Mouse (Mus musculus) B cell, adult 2 months (primary cell): ENCODE data around the gene Ppp1r16b.

Source experiments
- DNase-seq, 2 experiments: peaks; one replicate each; pipeline ENCODE4 v3.0.0; 2022

Gene Ppp1r16b

DNA sequence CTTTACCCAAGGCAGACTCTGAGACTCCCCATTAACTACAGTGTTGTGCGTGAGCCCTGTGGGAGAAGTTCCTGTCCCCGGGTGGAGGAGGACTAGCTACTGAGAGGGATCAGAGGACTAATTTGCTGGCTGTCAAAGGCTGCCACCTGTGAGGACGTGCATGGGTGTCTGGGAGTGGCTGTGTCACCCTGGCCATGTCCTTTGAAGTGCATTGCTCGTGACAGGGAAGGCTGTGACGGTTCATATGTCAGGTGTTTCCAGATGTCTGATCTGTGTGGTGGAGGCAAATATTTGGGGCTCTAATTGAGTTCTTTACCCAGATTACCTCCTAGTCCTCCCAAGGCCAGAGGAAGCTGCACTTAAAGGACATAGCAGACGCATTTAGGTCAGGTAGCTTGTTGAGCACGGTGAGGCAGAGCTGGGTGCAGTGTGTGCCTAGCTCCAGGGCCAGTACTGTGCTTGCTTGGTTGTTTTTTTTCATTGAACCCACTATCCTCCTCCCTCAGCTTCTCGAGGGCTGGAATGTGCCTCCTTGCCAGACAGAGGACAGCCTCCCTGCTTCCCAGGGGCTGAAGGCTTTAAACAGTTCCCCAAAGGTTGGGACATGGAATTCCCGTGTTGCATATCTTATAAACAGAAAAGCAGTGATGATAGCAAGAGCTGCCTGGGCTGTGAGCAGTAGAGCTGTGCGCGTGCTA lies 106.0 kb downstream of the Ppp1r16b start:
- no peak for DNase-seq

DNA sequence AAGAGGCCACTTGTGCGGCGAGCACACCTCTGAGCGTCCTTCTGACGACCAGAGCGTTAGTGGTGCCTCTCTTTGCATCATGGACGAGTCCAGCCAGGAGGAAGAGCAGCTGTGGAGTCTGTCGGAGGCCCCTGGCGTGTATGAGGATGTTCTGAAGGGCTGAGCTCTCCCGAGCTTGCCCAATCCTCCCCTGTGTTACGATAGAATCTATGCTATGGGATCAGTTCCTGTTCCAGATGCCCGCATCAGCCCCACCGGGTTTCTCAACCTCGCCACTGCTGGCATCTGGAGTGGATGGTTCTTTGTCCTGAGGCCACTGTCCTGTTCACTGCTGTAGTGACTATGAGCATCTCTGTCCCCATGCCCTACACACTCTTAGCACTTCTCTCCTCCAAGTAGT lies 107.6 kb downstream of the Ppp1r16b start:
- DNase-seq: no peak

DNA sequence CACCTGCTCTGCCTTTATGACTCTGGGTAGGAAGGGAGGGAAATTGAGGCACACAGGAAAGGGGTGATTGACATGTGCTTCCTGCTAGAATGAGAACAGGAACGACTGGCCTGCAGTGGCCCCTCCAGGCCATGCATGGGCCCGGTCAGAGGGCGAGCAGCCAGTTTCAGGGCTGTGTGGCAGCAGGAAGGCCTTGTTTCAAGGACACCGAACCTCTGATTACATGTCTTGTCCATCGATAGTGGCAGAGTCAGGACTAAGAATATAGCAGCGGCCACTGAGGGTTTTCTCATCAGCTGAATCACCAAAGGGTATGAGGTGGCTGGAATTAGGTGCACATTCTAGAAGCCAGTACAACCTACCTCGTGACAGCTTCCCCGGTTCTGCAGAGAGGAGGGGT lies 109.7 kb downstream of the Ppp1r16b start:
- DNase-seq: no peak

DNA sequence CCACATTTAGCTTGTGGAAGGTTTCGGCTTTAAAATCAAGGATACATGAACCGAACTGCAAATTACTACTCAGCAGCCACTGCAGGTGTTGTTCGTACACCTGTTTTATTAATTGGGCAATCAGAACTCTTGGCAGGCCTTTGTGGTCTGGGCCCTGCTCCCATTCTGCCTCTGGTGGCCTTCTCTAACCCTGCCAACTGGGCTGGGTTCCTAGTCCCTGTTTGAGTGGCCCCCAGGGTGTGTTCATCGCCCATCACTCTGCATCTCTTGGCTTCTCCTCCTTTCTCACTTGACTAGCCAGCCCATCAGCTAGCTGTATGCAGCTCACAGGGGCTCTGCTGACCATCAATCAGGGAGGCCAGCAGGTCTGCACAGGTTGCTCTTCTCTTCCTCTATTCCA lies 111.5 kb downstream of the Ppp1r16b start:
- no peak for DNase-seq

DNA sequence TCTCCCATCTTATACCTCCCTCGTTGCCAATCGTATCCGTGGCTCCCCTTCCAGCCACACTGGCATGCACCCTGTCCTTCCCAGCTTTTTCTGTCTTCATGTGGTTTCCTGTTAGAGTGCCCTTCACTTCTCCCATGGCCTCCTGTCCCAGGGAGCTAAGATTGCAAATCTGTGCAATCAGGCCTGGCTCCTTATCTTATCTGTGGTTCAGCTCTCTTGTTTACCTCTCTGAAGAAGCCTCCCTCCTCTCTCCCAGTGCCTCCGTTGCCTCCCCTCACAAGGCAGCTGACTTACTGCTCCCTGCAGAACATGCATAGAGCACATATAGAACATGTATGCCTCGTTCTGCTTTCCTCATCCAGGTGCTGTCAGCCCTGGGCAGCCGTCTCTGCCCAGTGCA lies 112.3 kb downstream of the Ppp1r16b start:
- DNase-seq: no peak

DNA sequence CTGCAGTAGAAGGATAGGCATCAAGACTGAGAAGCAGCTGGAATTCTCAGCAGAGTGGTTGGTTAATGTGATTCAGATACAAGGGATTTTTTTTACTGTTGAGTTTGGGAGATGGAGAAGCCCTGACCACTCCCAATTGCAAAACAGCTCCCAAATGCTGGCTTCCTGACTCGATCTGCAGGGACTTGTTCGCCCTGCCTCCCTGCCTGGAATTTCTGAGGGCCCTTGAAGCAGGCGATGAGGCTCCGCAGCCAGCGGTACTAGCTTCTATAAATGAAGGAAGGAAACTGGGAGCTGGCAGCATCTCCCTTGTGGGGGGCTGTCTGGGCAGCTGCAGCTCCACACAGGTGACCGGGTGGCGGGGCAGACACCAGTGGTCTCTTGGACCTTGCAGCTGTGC lies 113.2 kb downstream of the Ppp1r16b start:
- no peak for DNase-seq

DNA sequence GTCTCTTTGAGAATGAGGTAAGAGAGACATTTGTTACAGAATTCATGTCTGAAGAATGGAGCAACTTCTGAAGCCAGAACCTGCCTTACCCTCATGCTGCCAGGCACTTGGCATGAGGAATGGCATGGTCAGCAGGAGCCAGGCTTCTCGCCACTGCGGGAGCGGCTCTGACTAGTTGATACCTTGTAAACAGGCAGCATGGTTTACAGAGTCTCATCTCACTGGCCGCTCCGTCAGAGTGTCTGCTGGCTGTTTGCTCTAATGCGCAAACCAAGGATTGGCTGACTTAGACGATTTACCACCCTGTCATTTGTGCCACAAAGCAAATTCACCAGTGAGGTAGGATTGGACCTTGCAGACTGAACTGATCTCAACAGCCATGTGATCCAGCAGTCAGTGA lies 115.9 kb downstream of the Ppp1r16b start:
- no peak for DNase-seq

DNA sequence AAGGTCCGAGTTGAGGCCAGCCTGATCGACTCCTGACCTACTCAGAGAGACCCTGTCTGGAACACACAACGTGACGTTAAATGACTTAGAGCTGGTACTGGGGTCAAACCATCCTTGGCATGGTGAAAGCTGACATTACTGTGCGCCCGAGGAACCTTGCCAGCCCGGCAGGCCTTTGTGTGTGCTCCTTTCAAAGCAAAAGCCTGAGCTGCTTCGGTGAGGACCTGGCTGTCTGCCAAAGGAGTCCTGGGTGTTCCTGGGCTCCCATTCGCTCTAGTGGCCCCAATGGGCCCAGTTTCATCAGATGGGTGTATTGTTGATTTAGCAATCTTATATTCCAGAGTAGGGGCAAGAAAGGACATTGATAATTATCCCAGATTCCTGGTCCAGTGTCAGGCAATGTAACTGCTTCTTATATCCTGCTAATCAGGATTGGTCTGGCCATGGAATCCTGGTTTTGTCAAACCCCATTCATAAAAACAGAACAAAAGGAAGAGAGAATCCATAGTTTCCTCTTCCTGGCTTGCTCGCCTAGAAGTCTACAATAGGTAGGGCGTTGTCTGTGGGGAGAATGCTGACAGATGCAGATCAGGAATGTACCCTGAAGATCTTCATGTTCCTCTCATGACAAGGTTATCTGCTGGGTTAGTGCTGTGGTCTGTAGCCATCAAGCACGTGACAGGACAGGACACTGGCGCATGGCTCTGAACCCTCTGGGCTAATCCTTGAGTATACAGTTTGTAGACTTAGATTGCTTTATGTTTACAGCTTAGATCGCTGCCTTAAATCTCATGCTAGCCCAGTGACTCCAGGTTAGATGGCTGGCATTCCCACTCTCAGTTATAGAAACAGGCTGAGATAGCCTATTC lies 122.0 kb downstream of the Ppp1r16b start:
- DNase-seq: no peak

DNA sequence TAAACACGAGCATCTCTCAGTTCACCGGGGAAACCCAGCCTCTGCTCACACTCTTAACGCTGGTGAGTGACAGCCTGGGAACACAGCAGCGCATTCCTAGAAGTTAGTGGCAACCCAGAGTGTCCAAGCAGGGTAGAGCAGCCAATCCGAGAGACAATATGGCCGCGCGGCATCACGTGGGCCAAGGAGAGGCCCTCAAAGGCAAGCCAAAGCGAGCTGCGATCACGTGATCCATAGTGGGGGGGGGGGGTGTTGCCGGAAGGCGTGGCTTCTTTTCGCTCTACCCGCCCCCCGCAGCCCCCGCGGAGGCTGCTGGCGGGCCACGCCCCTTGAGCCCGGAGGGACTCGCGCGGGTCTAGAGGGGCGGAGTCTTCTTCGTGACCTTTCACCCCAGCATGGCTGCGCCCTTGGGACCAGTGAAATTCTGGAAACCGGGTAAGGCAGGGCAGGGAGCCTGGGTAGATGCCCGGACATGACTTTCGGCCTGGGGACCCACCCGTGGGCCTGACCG lies 129.4 kb downstream of the Ppp1r16b start, which contains the start of gene Dhx35:
Gene Dhx35, plus strand, starts transcription at position 314 of the 511 bp plus-strand sequence.
- DNase-seq: peak; percentile 94 to 95

DNA sequence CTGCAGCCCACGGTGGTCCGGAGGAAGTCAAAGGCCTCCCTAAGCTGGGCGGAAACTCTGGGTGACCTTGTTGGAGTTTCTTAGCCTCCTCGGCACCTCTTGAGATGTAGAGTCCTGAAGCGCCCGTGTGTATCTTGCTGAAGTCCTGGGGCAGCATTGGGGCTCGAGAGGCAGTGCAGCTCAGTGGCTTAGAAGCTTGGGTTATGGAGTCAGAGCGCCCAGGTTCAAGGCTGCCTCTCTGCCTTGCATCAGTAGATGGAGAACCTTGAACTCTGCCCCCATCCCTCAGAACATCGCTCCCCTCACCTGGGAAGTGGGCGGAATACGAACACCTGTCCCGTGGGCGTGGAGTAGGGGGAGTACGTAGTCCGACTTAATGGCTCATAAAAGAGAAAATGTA lies 129.8 kb downstream of the Ppp1r16b start:
- no peak for DNase-seq

DNA sequence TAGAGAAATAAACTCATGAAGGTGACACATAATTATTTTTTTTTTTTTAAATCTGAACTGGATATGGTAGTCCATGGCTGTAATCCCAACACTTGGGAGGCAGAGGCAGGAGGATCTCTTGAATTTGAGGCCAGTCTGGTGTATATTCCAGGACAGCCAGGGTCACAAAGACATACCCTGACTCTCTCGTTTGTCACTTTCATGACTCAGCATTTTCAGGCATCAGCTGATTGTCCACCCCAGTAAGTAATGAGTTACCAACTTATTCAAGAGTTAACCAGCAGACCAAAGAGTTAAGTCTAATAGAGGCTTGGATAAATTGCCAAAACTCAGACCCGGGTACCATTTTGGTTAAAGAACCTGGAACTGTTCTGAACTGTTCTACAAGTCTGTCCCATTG lies 130.7 kb downstream of the Ppp1r16b start:
- DNase-seq: no peak

DNA sequence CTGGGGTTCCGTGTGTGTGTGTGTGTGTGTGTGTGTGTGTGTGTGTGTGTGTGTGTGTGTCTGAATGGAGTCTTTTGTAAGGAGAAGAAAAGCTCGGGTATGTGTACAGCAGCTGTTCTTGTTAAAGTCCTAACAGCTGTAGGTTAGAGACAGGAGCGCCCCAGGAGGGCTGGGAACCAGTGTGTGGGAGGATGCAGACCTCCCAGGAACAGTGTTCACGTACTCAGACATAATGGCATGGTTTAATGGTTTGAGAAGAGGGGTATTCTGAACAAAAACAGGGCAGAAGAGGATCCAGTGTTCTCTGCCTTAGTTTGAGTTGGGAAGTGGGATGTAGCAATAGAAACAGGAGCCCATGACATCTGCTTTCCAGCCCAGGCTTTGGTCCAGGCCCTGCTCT lies 134.1 kb downstream of the Ppp1r16b start:
- DNase-seq: no peak

DNA sequence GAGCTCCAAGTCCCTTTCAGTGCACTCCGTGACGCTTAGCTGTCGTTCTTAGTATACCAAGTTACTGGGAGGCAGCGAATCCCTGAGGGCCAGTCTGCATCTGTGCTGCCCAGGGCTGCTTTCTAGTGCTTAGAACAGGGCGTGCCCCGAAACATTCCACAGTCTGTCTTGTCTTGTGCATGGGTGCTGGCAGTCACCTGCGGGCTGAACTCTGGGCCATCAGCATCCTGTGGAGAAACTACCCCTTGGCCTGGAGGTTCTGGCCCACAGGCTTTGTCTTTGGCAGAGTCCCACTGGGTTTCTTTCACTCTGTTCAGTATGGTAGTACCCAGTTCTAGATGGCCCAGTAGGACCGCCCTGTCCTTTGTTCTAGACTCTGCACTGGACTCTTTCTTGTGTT lies 135.6 kb downstream of the Ppp1r16b start:
- DNase-seq: no peak

DNA sequence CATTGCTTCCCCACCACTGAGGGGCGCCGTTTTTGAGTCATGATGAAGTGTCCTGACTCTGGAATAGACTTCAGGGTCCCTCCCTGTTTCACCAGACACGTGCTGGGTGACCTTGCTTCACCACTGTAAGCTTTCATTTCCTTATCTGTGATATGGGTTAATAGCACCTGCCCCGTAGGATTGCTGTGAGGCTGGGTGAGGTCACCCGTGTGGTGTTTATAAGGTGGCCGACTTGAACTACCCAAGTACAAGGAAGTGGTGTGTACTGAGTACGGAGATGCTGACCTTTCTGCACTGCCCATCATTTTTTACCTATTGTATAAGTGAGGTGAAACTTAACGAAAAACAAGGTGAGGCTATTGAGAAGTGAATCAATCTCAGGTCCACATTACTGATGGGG lies 138.4 kb downstream of the Ppp1r16b start:
- DNase-seq: no peak

DNA sequence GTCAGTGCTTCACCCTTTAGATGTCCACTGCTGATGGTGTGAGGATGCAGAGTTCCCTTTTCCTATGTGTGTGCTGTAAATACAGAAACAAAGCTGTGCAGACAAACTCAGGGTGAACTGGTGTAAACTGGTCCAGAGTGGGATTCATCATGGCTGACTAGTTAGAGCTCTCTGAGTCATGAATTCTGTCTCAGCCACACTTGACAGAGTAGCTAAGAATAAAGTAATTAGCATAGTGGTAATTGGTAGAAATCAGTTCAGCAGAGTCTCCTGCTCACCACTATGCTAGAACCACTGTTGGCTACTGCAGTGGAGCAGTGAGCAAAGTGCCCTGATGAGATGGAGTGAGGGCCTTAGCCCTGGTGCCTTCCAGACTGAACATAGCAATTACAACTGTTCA lies 150.5 kb downstream of the Ppp1r16b start:
- DNase-seq: no peak
